Mouse (Mus musculus) hindbrain, embryonic 11.5 days (tissue): ENCODE measurements around the gene Slc4a1. TPM values are rescaled to one million over a fixed set of nuclear protein-coding genes. Genes with fewer than 3 reads are reported as not detected.
"Not testable (repeated sequence)": the region's sequence is repeated elsewhere in the genome, so short reads cannot be mapped to it uniquely, and the experiment has no call there.

ENCODE experiments used
- ATAC-seq: fragments of 200-750 bp; cut with Nextera tagmentation; 2 replicates; pipeline ENCODE4 v1.8.0; 2017; ENCODE audit warnings: mild to moderate bottlenecking, moderate TSS enrichment, moderate library complexity; ENCODE audit not compliant: low FRiP score
- DNase-seq: peaks from one replicate; pipeline ENCODE4 v3.0.0-alpha.2; 2015; ENCODE audit warnings: low spot score
- H3K27ac ChIP-seq: fragments of 300-500 bp; sonication (generic); 2 replicates; pipeline ENCODE4 v1.5.1; 2014; ENCODE audit warnings: mild to moderate bottlenecking, low read depth, low read length
- H3K27me3 ChIP-seq: fragments of 300-500 bp; sonication (generic); 2 replicates; pipeline ENCODE4 v1.6.1; 2014; ENCODE audit warnings: mild to moderate bottlenecking, low read length, moderate library complexity, mixed read lengths; ENCODE audit not compliant: control insufficient read depth, insufficient read depth
- H3K36me3 ChIP-seq: fragments of 300-500 bp; sonication (generic); 2 replicates; pipeline ENCODE4 v1.6.1; 2014; ENCODE audit warnings: mild to moderate bottlenecking, low read length, moderate library complexity, mixed read lengths; ENCODE audit not compliant: control insufficient read depth, insufficient read depth
- H3K4me1 ChIP-seq: fragments of 300-500 bp; sonication (generic); replicated peaks from 2 replicates; pipeline ENCODE4 v1.6.1; 2014; ENCODE audit warnings: low read length, mixed read lengths; ENCODE audit not compliant: control insufficient read depth, insufficient read depth
- H3K4me2 ChIP-seq: fragments of 300-500 bp; sonication (generic); replicated peaks from 2 replicates; pipeline ENCODE4 v1.6.1; 2014; ENCODE audit warnings: mild to moderate bottlenecking, low read depth, low read length
- H3K4me3 ChIP-seq: fragments of 300-500 bp; sonication (generic); 2 replicates; pipeline ENCODE4 v1.5.1; 2014; ENCODE audit warnings: low read depth, low read length
- H3K9ac ChIP-seq: fragments of 300-500 bp; sonication (generic); 2 replicates; pipeline ENCODE4 v1.6.1; 2014; ENCODE audit warnings: low read depth, low read length
- H3K9me3 ChIP-seq: fragments of 300-500 bp; sonication (generic); 2 replicates; pipeline ENCODE4 v1.6.1; 2016; ENCODE audit warnings: low read length; ENCODE audit not compliant: control insufficient read depth
- WGBS: fragments of 180-500 bp; shearing (Covaris S2); extraction: QIAGEN DNeasy Blood & Tissue Kit; methylation state at CpG from one replicate; pipeline ENCODE4 v1.1.7; 2014; 5-methylcytosine and 5-hydroxymethylcytosine counted together
- polyA plus RNA-seq: library from polyadenylated mRNA; unstranded; fragments of >200 nt; fragmentation: Nextera tagmentation; extraction: Ambion mirVana; gene quantifications from 2 replicates; pipeline ENCODE4 v1.2.1, GENCODE M21; 2014

Slc4a1 gene
- polyA plus RNA-seq, 1 experiment from 2014 or later = 25.8 TPM

DNA sequence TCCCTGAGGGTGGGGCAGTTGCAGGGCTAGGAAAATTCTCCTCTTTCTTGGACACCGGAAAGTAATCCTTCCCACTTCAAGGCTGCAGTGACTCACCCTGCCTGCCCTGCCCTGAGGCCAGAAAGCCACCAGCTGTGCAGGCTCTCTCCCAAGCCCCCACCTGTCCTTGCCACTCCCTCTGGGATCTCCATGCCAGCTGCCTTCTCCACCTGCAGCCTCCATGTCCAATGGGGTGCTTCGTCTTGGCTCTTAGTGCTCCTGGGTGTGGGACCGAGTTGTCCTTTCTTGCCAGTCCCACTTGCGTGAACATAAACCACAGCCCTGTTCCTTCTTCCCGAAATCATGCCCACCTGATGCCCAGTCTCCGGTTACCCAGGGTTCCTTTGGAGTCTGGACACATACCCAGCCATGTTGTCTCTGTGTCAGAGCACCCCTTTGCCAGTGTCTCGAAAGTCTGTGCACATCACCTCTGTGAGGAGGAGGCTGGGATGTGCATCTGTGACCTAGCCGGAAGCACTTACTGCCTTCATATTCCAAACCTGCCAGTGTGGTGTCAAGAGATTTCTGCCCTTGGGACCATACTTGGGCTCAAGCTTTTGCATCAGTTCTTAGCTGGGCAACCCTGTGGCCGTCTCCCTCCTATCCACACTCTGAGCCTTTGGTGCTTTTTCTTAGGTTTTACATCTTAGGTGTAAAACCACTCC, 28.6 kb upstream of the Slc4a1 start:
- Histone ChIP-seq H3K36me3 (no peaks in the 10 kb centered on the region), H3K9ac (peak overlapping the region; percentile 76), H3K27me3 (peaks cover 7% of the 10 kb centered on the region), H3K4me2 (peak overlapping the region; percentile 73), H3K9me3 (no peaks in the 10 kb centered on the region), H3K4me3 (peak overlapping the region; percentile 63), H3K4me1 (peaks cover 13% of the 10 kb centered on the region), H3K27ac (peak overlapping the region; percentile 90)
- ATAC-seq (no peak), DNase-seq (no peak)
- WGBS = 74% methylated on average over 9 of the region's 9 CpGs

DNA sequence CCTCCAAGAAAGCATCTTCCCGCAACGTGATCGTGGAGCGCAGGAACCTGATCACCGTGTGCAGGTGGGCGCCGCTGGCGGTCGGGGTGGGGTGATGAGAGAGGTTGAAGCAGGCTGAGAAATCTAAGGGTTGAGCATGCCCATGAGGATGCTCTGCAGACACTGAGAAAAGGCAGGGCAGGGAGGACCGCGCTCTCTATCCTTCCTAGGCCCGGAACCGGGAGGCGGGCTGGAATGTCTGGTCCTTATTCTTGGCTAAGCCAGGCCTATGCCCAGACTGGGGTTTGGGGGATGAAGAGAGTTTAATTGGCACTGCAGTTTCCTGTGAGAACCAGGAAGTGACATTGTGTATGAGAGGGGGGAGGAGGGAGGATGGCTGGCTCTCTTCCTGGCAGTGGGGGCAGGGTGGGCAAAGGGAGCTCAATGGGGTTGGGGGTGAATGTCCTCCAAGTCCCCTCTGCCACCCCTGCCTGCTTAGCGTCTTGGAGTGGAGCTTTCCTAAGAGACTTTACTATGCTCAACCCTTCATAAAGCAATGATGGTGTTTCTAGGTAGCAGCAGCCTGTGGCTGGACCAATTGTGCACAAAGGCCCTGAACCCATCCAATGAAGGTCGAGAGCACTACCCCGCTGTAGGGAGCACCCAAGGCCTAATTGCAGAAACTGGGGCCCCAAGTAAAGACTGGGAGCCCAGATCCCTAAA, 27.9 kb upstream of the Slc4a1 start:
- 15% methylated on average over 17 of the region's 17 CpGs for WGBS
- H3K4me1 ChIP-seq = peaks cover 11% of the 10 kb centered on the region; the same call in 1 of the 2 replicates

DNA sequence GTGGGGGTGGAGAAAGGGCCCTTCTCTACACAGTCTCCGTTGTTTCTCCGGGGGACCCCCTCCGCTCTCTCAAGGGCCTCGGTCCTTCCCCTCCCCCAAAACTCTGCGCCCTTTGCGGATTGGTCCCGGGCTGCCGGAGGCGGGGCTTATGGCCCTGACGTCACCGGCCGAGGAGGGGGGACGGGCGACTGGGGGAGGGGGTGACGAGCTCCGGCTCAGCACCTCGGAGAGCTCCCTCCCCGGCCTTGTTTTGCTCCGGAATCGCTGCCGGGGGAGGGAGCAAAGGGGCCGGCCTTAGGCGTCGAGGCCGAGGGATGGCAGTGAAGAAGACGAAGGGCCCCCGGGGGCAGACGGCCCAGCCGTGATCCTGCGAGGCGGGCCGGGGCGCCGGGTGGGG, 27.2 kb upstream of the Slc4a1 start, which contains the start of gene Rundc3a:
Gene Rundc3a (plus strand): TSS at position 166 of the 397 bp plus-strand sequence.
- ATAC-seq (peak; percentile 92), DNase-seq (peak; percentile 96)
- Histone ChIP-seq H3K9ac (peak within 1 kb of the TSS; percentile 76), H3K27me3 (no peaks in the 10 kb centered on the region), H3K4me3 (peak within 1 kb of the TSS; percentile 63), H3K27ac (peak within 1 kb of the TSS; percentile 90), H3K4me2 (peak within 1 kb of the TSS; percentile 73), H3K9me3 (no peaks in the 10 kb centered on the region), H3K4me1 (peaks cover 11% of the 10 kb centered on the region; the same call in 1 of the 2 replicates), H3K36me3 (no peaks in the 10 kb centered on the region)
- under 1% methylated on average over 31 of the region's 34 CpGs for WGBS

More for the DNA sequence above, 27.9 kb upstream of the Slc4a1 start:
- Histone ChIP-seq H3K9me3 (no peaks in the 10 kb centered on the region), H3K4me3 (peak overlapping the region; percentile 63), H3K27me3 (peaks cover 5% of the 10 kb centered on the region; the same call in 1 of the 2 replicates), H3K9ac (peak overlapping the region; percentile 76), H3K36me3 (no peaks in the 10 kb centered on the region), H3K27ac (peak overlapping the region; percentile 90), H3K4me2 (peak overlapping the region; percentile 73)
- DNase-seq (peak; percentile 54), ATAC-seq (peak; percentile 41)

DNA sequence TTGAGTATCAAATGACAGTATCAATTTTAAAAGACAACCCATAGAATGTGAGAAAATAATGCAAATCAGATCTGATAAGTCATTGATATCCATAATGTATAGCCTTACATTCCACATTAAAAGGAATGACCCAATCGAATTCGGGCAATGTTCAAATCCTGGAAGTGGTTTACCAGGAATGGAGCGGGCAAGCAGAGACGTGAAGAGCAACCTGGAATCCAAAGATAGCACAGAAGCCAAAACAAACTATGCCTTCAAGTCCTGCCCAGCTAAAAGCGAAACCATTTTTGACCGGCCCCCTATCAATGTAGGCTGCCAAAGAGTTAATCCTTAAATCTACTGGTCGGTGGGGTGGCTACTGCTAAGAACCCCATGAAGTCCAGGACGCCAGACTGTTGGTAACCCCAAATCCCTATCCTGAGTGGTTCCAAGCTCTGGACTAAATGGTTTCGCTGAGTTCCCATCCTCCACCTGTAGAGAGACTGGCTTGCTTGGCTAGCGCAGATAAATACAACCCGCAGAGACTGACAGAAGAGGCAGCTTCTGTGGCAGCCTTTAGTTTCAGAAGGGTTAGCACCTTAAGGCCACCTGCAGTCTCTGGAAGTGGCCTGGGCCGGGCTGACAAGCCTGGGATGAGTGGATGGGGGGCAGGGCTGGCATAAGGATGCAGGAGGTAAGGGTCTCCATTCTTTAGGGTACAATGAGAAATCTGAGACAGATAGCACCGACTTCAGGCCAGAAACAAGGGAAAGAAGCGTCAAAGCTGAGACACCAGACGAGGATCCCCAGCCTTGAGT, 26.6 kb upstream of the Slc4a1 start:
- H3K4me2 ChIP-seq = peak overlapping the region; percentile 73
- ATAC-seq (peak; percentile 57), DNase-seq (no peak)
- no peaks in the 10 kb centered on the region for H3K36me3 ChIP-seq
- H3K9me3 ChIP-seq = no peaks in the 10 kb centered on the region
- 21% methylated on average over 15 of the region's 15 CpGs for WGBS
- H3K27me3 ChIP-seq = no peaks in the 10 kb centered on the region
- H3K4me1 ChIP-seq = peaks cover 11% of the 10 kb centered on the region; the same call in 1 of the 2 replicates
- H3K4me3 ChIP-seq = peak overlapping the region; percentile 63
- peak overlapping the region; percentile 90 for H3K27ac ChIP-seq
- peak overlapping the region; percentile 38 for H3K9ac ChIP-seq

DNA sequence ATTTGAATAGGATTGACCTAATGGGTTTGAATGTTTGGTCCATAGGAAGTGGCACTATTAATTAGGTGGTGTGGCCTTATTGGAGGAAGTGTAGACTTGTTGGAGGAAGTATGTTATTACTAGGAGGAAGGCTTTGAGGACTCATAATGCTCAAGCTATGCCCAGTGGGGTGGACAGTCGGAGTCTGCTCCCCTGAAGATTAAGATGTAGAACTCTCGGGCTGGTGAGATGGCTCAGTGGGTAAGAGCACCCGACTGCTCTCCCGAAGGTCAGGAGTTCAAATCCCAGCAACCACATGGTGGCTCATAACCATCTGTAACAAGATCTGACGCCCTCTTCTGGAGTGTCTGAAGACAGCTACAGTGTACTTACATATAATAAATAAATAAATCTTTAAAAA, 23.4 kb upstream of the Slc4a1 start:
- not testable (repeated sequence) for H3K9me3 ChIP-seq, DNase-seq, H3K27me3 ChIP-seq, H3K27ac ChIP-seq, H3K4me3 ChIP-seq, H3K9ac ChIP-seq, H3K36me3 ChIP-seq, H3K4me1 ChIP-seq, ATAC-seq, H3K4me2 ChIP-seq
- WGBS = 88% methylated on average over 4 of the region's 5 CpGs

DNA sequence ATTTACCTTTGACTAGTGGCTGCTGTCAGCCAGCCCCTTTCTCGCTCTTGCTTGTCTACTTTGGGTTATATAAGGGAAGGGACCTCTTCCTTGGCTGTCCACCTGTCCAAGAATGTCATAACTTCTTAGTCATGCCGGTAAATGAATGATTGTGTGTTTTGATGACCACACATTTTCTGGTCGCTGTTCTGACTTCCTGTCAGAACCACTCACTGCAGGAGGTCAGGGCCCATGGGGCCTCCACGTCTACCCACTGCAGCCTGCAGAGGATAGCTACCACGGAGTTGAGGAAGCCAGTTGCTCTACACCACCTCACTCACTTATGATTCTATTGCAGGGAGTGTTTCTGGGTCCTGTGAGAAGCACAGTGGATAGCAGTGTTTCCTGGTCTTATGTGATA, 20.1 kb upstream of the Slc4a1 start:
- H3K4me2 ChIP-seq = no peak overlapping the region
- no peaks in the 10 kb centered on the region for H3K9me3 ChIP-seq
- H3K27me3 ChIP-seq = no peaks in the 10 kb centered on the region
- H3K4me3 ChIP-seq = no peak overlapping the region
- H3K27ac ChIP-seq = no peak overlapping the region
- no peak for DNase-seq
- H3K4me1 ChIP-seq = no peaks in the 10 kb centered on the region
- no peak overlapping the region for H3K9ac ChIP-seq
- 72% methylated on average over 5 of the region's 5 CpGs for WGBS
- no peaks in the 10 kb centered on the region for H3K36me3 ChIP-seq
- no peak for ATAC-seq

DNA sequence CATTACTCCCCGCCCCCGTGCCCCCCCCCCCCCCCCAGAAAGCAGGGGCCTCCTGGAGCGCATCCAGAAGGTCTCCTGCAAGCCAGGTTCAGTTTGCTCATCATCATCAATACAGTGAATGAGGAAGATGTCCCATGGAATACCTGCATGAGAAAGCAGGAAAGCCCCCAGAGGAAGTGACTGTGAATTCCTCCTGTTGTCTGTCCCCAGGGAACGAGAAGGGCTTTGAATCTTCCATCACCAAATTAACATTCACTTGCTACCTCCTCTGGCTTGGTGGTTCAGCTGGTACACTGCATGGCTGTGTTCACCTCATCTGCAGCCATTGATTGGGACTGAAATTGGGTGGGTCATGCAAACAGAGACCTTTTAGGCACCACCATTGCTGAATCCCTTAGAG, 19.1 kb upstream of the Slc4a1 start:
- WGBS = 38% methylated on average over 3 of the region's 4 CpGs
- Histone ChIP-seq H3K4me3 (no peak overlapping the region), H3K27me3 (no peaks in the 10 kb centered on the region), H3K27ac (no peak overlapping the region), H3K4me1 (no peaks in the 10 kb centered on the region), H3K4me2 (no peak overlapping the region), H3K36me3 (no peaks in the 10 kb centered on the region), H3K9ac (no peak overlapping the region), H3K9me3 (no peaks in the 10 kb centered on the region)
- ATAC-seq = no peak
- DNase-seq = no peak

DNA sequence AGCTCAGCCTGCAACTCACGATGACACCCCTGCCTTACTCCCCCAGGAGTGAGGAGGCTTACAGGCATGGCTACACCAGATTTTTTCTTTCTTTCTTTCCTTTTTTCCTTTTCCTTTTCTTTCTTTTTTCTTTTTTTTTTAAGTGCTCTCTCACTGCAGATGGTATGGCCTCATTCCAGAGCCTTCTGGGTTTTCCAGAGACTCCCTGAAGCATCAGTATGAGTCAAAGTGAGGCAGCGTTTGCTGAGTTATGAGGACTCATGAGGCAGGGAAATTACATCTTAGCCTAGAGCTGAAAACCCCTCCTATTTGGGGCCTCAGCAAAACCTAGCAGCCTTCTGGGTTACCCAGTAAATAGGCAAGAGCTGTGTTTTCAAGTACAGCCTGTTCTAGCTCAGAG, 18.4 kb upstream of the Slc4a1 start:
- WGBS = 79% methylated on average over 2 of the region's 2 CpGs
- Histone ChIP-seq H3K4me2 (no peak overlapping the region), H3K36me3 (no peaks in the 10 kb centered on the region), H3K27me3 (no peaks in the 10 kb centered on the region), H3K9me3 (no peaks in the 10 kb centered on the region), H3K9ac (no peak overlapping the region), H3K4me3 (no peak overlapping the region), H3K27ac (no peak overlapping the region), H3K4me1 (no peaks in the 10 kb centered on the region)
- no peak for DNase-seq
- no peak for ATAC-seq
